ENCODE assay signal across 10 mouse cellular contexts in genomic region chr15:85788633-85789032, GRCm38 (mm10). TPM values are rescaled to one million over a fixed set of nuclear protein-coding genes. Genes with fewer than 3 reads are reported as not detected.
"Had no signal": no experiment of that assay in that cellular context is flagged by ENCODE, and none has a peak within 500 bp of the region (broad histone marks: within the 10 kb centered on the region; RNA-seq: fewer than 3 reads in every experiment).

No protein-coding gene starts in this region.

- H3K27me3 ChIP-seq: limb, embryonic 15.5 days; liver, embryonic 13.5 days had no signal

- H3K4me1 ChIP-seq: limb, embryonic 15.5 days; midbrain, embryonic 12.5 days had no signal

- H3K27ac ChIP-seq: limb, embryonic 15.5 days; liver, embryonic 13.5 days; midbrain, embryonic 12.5 days had no signal

- DNase-seq: layer of hippocampus, adult 9-11 months; layer of hippocampus, postnatal 36 days; liver, embryonic 13.5 days; right cerebral cortex, postnatal 14 days; thymus, postnatal 36 days had no signal

- H3K36me3 ChIP-seq: limb, embryonic 15.5 days; liver, embryonic 13.5 days; midbrain, embryonic 12.5 days had no signal

- H3K4me3 ChIP-seq: limb, embryonic 15.5 days; liver, embryonic 13.5 days; midbrain, embryonic 12.5 days had no signal

- H3K9me3 ChIP-seq: limb, embryonic 15.5 days; liver, embryonic 13.5 days; midbrain, embryonic 12.5 days had no signal

- H3K4me2 ChIP-seq: limb, embryonic 15.5 days; liver, embryonic 13.5 days; midbrain, embryonic 12.5 days had no signal

- ATAC-seq: intestine, postnatal 0 days; midbrain, embryonic 16.5 days had no signal

- H3K9ac ChIP-seq: limb, embryonic 15.5 days; liver, embryonic 13.5 days; midbrain, embryonic 12.5 days had no signal

RNA-seq across cellular contexts. Expression of gene Pkdrej, which starts 32.9 kb away (rescaled TPM):
- polyA plus RNA-seq: midbrain, embryonic 16.5 days had no signal

RNA-seq across cellular contexts. Expression of gene Ppara, which starts 53.9 kb away (rescaled TPM):
- total RNA-seq: megakaryocyte-erythroid progenitor cell, adult 5-6 weeks had no signal
